Mouse (Mus musculus): ENCODE data around the gene Slamf9. TPM values are rescaled to one million over a fixed set of nuclear protein-coding genes. Genes with fewer than 3 reads are reported as not detected.

The Slamf9 gene
- polyA plus RNA-seq, 1 experiment from 2014 or later, result not detected

DNA sequence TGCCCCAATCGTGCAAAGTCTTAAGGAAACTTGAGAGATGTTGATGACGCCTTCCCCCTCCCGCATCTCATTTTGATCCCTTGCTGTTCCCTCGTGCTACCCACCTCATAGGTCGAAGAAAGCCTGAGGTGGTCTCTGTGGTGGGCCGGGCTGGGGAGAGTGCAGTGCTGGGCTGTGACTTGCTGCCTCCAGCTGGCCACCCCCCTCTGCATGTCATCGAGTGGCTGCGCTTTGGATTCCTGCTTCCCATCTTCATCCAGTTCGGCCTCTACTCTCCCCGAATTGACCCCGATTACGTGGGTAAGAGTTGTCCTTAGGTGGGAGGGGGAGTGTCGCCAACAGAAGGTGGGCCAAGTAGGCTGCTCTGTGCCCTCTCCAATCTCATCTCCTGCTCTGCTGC is 9.5 kb downstream of the Slamf9 start:
- 49% methylated on average over 13 of the region's 13 CpGs for WGBS
- peaks cover 68% of the 10 kb centered on the region for H3K4me1 ChIP-seq
- no peak for ATAC-seq (ENCODE audit: low FRiP score)
- peaks cover 12% of the 10 kb centered on the region; the same call in 1 of the 2 replicates for H3K27me3 ChIP-seq
- peak overlapping the region; percentile 80 for H3K9ac ChIP-seq
- H3K4me3 ChIP-seq (replicated peaks), result peak overlapping the region; percentile 61
- peak overlapping the region; percentile 91 for H3K4me2 ChIP-seq
- H3K9me3 ChIP-seq, result no peaks in the 10 kb centered on the region
- peaks cover 24% of the 10 kb centered on the region; the same call in 1 of the 2 replicates for H3K36me3 ChIP-seq (replicated peaks)
- H3K27ac ChIP-seq, result peak overlapping the region; percentile 14; the same call in 1 of the 2 replicates

DNA sequence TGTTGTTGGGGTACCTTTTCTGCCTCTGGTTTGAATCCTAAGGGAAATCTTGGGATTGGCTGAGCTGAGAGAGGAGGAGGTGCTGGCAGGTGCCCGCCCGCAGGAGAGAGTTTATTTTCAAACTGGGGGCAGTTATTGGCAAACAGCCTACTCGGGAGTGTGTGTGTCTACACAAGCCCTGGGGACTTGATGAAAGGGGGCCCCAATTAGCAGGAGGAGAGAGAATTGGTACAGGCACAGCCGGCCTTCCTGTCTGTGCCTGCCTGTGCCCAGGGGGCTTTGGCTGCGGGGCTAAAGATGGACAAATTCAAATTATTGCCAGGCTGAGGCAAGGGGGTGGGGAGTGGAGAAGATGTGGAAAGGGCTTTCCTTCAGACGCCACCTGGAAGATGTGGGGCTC is 10.7 kb downstream of the Slamf9 start:
- peak; percentile 28; the same call in 1 of the 2 replicates for ATAC-seq (ENCODE audit: low FRiP score)
- H3K4me1 ChIP-seq, result peaks cover 74% of the 10 kb centered on the region
- WGBS, result 6% methylated on average over 6 of the region's 6 CpGs
- peak overlapping the region; percentile 82 for H3K27ac ChIP-seq
- peaks cover 27% of the 10 kb centered on the region; the same call in 1 of the 2 replicates for H3K36me3 ChIP-seq (replicated peaks)
- H3K27me3 ChIP-seq, result peaks cover 6% of the 10 kb centered on the region; the same call in 1 of the 2 replicates
- peak overlapping the region; percentile 91 for H3K4me2 ChIP-seq
- peak overlapping the region; percentile 54 for H3K9ac ChIP-seq
- no peaks in the 10 kb centered on the region for H3K9me3 ChIP-seq
- H3K4me3 ChIP-seq (replicated peaks), result peak overlapping the region; percentile 61

DNA sequence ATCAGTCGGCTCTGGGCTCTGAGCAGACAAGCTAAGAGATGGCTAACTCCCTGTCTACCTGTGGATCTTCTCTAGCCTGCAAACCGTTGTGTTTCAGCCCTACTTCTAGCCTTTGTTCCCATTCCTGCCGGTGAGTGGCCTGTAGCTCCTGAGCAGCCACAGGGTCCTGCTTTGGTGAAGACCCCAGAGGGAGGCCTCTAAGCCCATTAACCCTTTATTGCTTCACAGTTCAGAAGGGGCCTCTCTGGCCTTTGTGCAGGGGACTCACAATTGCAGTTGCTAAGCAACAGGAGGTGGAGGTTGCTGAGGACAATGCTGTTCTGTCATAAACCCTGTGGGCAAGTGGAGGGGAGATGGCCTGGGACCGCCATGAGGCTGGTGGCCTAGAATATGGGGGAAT is 11.1 kb downstream of the Slamf9 start:
- Histone ChIP-seq H3K36me3 (replicated peaks) (peaks cover 30% of the 10 kb centered on the region), H3K9ac (peak overlapping the region; percentile 54), H3K4me2 (peak overlapping the region; percentile 91), H3K27me3 (peaks cover 1% of the 10 kb centered on the region; the same call in 1 of the 2 replicates), H3K4me3 (replicated peaks) (peak overlapping the region; percentile 61), H3K9me3 (no peaks in the 10 kb centered on the region), H3K4me1 (peaks cover 72% of the 10 kb centered on the region), H3K27ac (peak overlapping the region; percentile 82)
- peak; percentile 2; the same call in 1 of the 2 replicates for ATAC-seq (ENCODE audit: low FRiP score)
- 3% methylated on average over 4 of the region's 4 CpGs for WGBS

DNA sequence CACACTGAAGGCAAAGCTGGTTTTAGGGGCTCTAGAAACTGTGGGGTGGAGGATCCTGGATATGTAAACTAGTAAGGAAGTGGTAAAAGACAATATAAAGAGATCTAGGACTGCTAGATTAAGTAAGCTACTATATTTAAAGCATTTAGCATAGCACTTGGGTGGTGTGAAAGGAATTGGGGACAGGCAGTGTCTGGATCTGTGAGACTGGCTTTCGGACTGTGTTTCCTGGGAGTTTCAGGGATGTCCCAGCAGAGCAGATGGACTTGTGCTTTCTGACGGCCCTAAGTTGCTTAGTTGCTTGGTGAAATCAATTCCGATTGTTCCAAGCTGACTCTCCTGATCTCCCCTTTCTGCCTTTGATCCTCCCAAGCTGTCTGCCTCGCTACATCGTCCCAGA is 11.5 kb downstream of the Slamf9 start:
- WGBS, result 18% methylated on average over 5 of the region's 5 CpGs
- no peak for ATAC-seq (ENCODE audit: low FRiP score)
- peak overlapping the region; percentile 61 for H3K4me3 ChIP-seq (replicated peaks)

DNA sequence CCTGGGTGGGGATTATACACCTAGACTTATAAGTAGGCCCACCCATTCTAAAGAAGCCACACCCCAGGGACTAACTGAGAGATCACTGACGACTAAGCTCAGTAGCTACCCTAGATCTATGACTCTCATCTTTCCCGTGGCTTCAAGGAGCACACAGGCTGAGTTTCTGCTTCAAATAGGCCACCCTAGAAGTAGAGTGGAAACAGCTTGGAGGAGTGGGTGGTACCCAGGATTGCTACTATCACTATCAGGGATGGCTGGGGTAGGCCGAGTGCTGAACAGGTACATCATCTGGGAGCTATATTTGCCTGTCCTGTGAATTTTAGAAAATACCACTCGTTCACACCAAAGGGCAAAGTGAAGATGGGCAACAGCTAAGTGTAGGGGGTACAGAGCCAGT is 12.7 kb downstream of the Slamf9 start:
- Histone ChIP-seq H3K36me3 (replicated peaks) (peaks cover 47% of the 10 kb centered on the region), H3K4me2 (no peak overlapping the region), H3K9me3 (no peaks in the 10 kb centered on the region), H3K9ac (no peak overlapping the region), H3K27ac (no peak overlapping the region), H3K4me3 (replicated peaks) (no peak overlapping the region), H3K27me3 (no peaks in the 10 kb centered on the region), H3K4me1 (peaks cover 67% of the 10 kb centered on the region)
- ATAC-seq (ENCODE audit: low FRiP score), result no peak
- 82% methylated on average over 4 of the region's 4 CpGs for WGBS

More for the DNA sequence above, 11.5 kb downstream of the Slamf9 start:
- peaks cover 68% of the 10 kb centered on the region for H3K4me1 ChIP-seq
- no peaks in the 10 kb centered on the region for H3K27me3 ChIP-seq
- peak overlapping the region; percentile 82 for H3K27ac ChIP-seq
- peaks cover 34% of the 10 kb centered on the region for H3K36me3 ChIP-seq (replicated peaks)
- peak overlapping the region; percentile 54 for H3K9ac ChIP-seq
- no peaks in the 10 kb centered on the region for H3K9me3 ChIP-seq
- peak overlapping the region; percentile 91 for H3K4me2 ChIP-seq

DNA sequence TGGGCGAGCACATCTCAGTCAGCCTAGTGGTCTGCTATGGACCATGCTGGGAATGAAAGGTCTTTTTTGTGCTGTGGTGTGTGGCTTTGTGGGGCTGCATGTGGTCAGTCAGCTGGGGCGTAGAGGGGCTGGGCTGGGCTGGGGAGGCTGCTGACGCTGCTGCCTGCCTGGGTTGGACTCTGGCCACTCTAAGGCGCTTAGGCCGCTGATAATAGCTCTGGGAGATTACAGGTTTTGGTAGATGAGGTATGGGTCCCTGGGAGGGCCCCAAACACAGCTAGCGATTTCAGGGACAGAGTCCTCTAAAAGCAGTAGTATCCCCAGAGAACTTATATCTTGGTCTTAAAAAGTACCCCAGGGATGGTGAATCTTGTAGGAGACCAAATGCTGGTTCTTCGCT is 13.7 kb downstream of the Slamf9 start:
- H3K4me1 ChIP-seq, result peaks cover 57% of the 10 kb centered on the region
- H3K9me3 ChIP-seq, result no peaks in the 10 kb centered on the region
- H3K9ac ChIP-seq, result no peak overlapping the region
- H3K36me3 ChIP-seq (replicated peaks), result peaks cover 56% of the 10 kb centered on the region
- WGBS, result 78% methylated on average over 7 of the region's 7 CpGs
- H3K4me2 ChIP-seq, result no peak overlapping the region
- no peak for ATAC-seq (ENCODE audit: low FRiP score)
- H3K27me3 ChIP-seq, result no peaks in the 10 kb centered on the region
- H3K4me3 ChIP-seq (replicated peaks), result no peak overlapping the region
- H3K27ac ChIP-seq, result no peak overlapping the region

DNA sequence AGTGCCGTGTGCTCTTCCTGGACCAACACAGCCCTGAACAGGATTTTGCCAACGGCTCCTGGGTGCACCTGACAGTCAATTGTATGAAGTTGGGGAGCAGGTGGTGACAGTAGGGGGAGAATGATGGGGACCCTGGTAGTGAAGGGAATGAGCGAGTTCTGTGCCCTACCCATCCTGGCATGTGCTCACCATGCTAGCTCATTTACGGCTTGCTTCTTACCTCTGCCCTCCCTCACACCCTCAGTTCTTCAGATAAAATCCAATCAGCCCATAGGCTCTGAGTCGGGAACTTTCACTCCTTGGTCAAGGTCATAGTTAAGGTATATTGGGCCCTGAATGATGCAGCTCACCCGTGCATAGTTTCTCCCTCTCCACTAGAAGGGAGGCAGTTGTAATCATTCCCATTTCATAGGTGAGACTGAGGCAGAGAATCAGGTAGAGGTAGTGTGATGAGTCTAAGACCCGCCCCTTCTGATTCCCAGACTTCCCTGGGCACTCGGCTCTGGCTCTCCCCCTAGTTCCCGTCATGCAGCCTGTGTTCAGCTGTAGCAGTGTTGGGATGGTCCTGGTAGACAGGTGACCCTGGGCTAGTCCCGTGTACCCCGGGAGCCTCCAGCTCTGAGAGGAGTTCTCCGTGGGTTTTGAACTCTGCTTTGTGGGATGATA is 14.6 kb downstream of the Slamf9 start:
- Histone ChIP-seq H3K36me3 (replicated peaks) (peaks cover 65% of the 10 kb centered on the region), H3K4me1 (peaks cover 48% of the 10 kb centered on the region), H3K9me3 (no peaks in the 10 kb centered on the region), H3K9ac (no peak overlapping the region), H3K27me3 (no peaks in the 10 kb centered on the region), H3K27ac (no peak overlapping the region), H3K4me3 (replicated peaks) (no peak overlapping the region), H3K4me2 (peak overlapping the region; percentile 26)
- 59% methylated on average over 12 of the region's 12 CpGs for whole genome bisulfite sequencing
- ATAC-seq (ENCODE audit: low FRiP score), result peak; percentile 33; the same call in 1 of the 2 replicates

DNA sequence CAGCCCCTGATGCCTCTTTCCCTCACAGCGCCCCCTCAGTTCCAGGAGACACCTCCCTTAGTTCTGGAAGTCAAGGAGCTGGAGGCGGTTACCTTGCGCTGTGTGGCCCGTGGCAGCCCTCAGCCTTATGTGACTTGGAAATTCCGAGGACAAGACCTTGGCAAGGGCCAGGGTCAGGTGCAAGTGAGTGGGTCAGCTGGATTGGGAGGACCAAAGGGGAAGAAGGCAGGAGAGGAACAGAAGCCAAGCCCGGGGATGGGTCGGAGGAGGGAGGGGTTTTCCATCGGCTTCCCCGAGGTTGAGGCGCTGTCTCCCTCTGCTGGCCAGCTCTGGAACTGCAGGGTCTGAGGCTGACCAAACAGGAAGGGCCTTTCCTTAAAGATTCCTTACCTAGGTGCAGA is 15.1 kb downstream of the Slamf9 start:
- Histone ChIP-seq H3K4me2 (peak overlapping the region; percentile 26), H3K4me1 (peaks cover 42% of the 10 kb centered on the region), H3K9ac (no peak overlapping the region), H3K27ac (no peak overlapping the region), H3K9me3 (no peaks in the 10 kb centered on the region), H3K36me3 (replicated peaks) (peaks cover 71% of the 10 kb centered on the region), H3K27me3 (no peaks in the 10 kb centered on the region), H3K4me3 (replicated peaks) (no peak overlapping the region)
- peak; percentile 33 for ATAC-seq (ENCODE audit: low FRiP score)
- 10% methylated on average over 10 of the region's 10 CpGs for WGBS

DNA sequence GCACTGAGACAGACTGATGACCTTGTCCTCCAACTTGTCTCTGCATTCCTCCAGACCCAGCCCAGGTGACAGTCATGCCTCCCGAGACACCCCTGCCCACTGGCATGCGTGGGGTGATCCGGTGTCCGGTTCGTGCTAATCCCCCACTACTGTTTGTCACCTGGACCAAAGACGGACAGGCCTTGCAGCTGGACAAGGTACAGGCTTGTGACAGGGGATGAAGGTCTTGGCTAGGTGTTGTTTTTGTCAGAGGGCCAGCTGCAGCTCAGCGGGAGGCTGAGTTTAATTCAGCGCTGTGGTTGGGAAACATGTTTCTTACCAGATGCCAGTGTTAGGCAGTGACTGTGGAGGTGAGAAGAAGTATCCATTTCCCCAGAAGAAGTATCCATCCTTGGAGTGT is 16.9 kb downstream of the Slamf9 start:
- no peak overlapping the region for H3K4me3 ChIP-seq (replicated peaks)
- ATAC-seq (ENCODE audit: low FRiP score), result no peak
- H3K9ac ChIP-seq, result no peak overlapping the region
- H3K4me2 ChIP-seq, result no peak overlapping the region
- H3K27ac ChIP-seq, result no peak overlapping the region
- 92% methylated on average over 8 of the region's 8 CpGs for WGBS
- H3K36me3 ChIP-seq (replicated peaks), result peaks cover 84% of the 10 kb centered on the region
- no peaks in the 10 kb centered on the region for H3K9me3 ChIP-seq
- peaks cover 25% of the 10 kb centered on the region for H3K4me1 ChIP-seq
- H3K27me3 ChIP-seq, result 0 out of 2 replicates have a peak, but pooled peaks cover 1% of the 10 kb centered on the region

DNA sequence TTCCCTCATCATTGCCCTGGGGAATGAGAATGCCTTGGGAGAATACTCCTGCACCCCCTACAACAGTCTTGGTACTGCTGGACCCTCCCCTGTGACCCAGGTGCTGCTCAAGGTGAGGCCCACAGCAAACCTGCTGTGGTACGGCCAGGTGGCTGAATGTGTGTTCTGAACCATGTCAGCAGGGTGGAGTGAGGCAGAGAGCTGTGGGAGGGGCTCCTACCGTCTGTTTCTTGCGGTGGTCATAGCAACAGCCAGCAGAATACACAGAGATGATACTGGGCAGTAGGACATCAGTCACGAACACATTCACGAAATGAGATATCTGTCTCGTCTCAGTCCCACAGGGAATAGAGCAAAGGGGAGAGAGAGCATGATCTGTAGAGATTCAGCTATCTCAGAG is 18.4 kb downstream of the Slamf9 start:
- no peak overlapping the region for H3K4me3 ChIP-seq (replicated peaks)
- H3K36me3 ChIP-seq (replicated peaks), result peaks cover 87% of the 10 kb centered on the region

DNA sequence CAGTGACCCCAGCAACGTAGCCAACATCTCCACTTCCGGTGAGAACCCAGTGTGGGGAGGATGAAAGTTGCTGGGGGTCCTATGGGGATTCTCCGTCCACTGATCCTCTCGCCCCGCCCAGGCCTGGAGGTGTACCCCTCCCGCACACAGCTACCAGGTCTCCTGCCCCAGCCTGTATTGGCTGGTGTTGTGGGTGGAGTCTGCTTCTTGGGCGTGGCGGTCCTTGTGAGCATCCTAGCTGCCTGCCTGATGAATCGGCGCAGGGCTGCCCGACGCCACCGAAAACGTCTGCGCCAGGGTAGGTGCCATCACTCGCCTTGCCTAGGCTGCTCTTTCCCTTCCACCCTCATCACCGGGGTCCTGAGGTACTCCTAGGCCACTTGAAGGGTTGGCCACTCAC is 20.9 kb downstream of the Slamf9 start:
- Histone ChIP-seq H3K36me3 (replicated peaks) (peaks cover 81% of the 10 kb centered on the region), H3K27ac (no peak overlapping the region), H3K9ac (no peak overlapping the region), H3K4me1 (peaks cover 18% of the 10 kb centered on the region), H3K9me3 (no peaks in the 10 kb centered on the region), H3K4me3 (replicated peaks) (no peak overlapping the region), H3K27me3 (peaks cover 40% of the 10 kb centered on the region), H3K4me2 (no peak overlapping the region)
- ATAC-seq (ENCODE audit: low FRiP score), result no peak
- WGBS, result 77% methylated on average over 17 of the region's 17 CpGs

More for the DNA sequence above, 18.4 kb downstream of the Slamf9 start:
- no peak for ATAC-seq (ENCODE audit: low FRiP score)
- H3K9me3 ChIP-seq, result no peaks in the 10 kb centered on the region
- peaks cover 15% of the 10 kb centered on the region for H3K27me3 ChIP-seq
- H3K9ac ChIP-seq, result no peak overlapping the region
- H3K4me2 ChIP-seq, result no peak overlapping the region
- 80% methylated on average over 6 of the region's 6 CpGs for WGBS
- H3K27ac ChIP-seq, result no peak overlapping the region
- peaks cover 10% of the 10 kb centered on the region for H3K4me1 ChIP-seq

DNA sequence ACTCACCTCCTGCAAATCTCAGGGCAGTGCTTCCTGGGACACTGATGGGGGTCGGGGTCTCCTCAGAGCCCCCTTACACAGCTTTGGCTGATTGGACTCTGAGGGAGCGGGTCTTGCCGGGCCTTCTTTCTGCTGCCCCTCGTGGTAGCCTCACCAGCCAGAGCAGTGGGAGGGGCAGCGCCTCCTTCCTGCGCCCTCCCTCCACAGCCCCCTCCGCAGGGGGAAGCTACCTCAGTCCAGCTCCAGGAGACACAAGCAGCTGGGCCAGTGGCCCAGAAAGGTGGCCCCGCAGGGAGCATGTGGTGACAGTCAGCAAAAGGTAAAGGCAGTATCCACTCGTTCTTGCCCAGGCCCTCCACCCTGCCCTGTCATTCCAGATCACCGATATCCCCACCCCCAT is 22.3 kb downstream of the Slamf9 start:
- no peaks in the 10 kb centered on the region for H3K9me3 ChIP-seq
- H3K4me2 ChIP-seq, result no peak overlapping the region
- H3K4me1 ChIP-seq, result peaks cover 30% of the 10 kb centered on the region
- H3K9ac ChIP-seq, result no peak overlapping the region
- 89% methylated on average over 10 of the region's 10 CpGs for WGBS
- peaks cover 53% of the 10 kb centered on the region for H3K27me3 ChIP-seq
- peaks cover 67% of the 10 kb centered on the region for H3K36me3 ChIP-seq (replicated peaks)
- H3K27ac ChIP-seq, result no peak overlapping the region
- no peak overlapping the region for H3K4me3 ChIP-seq (replicated peaks)
- no peak for ATAC-seq (ENCODE audit: low FRiP score)
